Mouse (Mus musculus) G1E (cell line): ENCODE results near the gene Stx8. TPM values are rescaled to one million over a fixed set of nuclear protein-coding genes. Genes with fewer than 3 reads are reported as not detected.

Experiments used
- ATAC-seq: 2 replicates; pipeline ENCODE4 v1.8.0; 2016; ENCODE audit warnings: mild to moderate bottlenecking; ENCODE audit not compliant: insufficient number of reproducible peaks, poor library complexity, low FRiP score, severe bottlenecking; ENCODE audit errors: extremely low read depth
- DNase-seq: peaks from one replicate; pipeline ENCODE4 v3.0.0; 2012; ENCODE audit warnings: low spot score
- H3K27me3 ChIP-seq: 2 replicates; pipeline ENCODE4 v1.6.1; 2012; ENCODE audit warnings: mild to moderate bottlenecking, low read length, inconsistent platforms; ENCODE audit not compliant: insufficient read depth
- H3K36me3 ChIP-seq: replicated peaks from 2 replicates; pipeline ENCODE3; 2012; ENCODE audit warnings: mild to moderate bottlenecking, inconsistent platforms
- H3K4me1 ChIP-seq: 2 replicates; pipeline ENCODE4 v1.6.1; 2012; ENCODE audit warnings: low read depth, low read length, inconsistent platforms, mixed read lengths; ENCODE audit not compliant: insufficient read depth
- H3K4me3 ChIP-seq: 2 replicates; pipeline ENCODE4 v1.5.1; 2012; ENCODE audit warnings: low read depth, mild to moderate bottlenecking, inconsistent platforms, low read length, moderate library complexity, mixed read lengths
- H3K9me3 ChIP-seq: replicated peaks from 2 replicates; pipeline ENCODE4 v1.6.1; 2012; ENCODE audit warnings: inconsistent platforms
- CTCF ChIP-seq: IDR thresholded peaks from 2 replicates; pipeline ENCODE4 v1.5.1; 2012; ENCODE audit warnings: low read depth, low read length, inconsistent platforms, mixed read lengths
- GATA1 ChIP-seq: IDR thresholded peaks from 2 replicates; pipeline ENCODE4 v1.6.1; 2012; ENCODE audit warnings: borderline replicate concordance, low read length, inconsistent platforms, mixed read lengths
- GATA2 ChIP-seq: IDR thresholded peaks from 2 replicates; pipeline ENCODE4 v1.6.1; 2012; ENCODE audit warnings: low read depth, low read length, inconsistent platforms, borderline replicate concordance
- POLR2AphosphoS5 ChIP-seq: IDR thresholded peaks from 2 replicates; pipeline ENCODE4 v1.6.1; 2012; ENCODE audit warnings: low read depth, low read length, inconsistent platforms; ENCODE audit not compliant: insufficient replicate concordance
- TAL1 ChIP-seq: conservative IDR thresholded peaks from 2 replicates; pipeline ENCODE4 v1.6.1; 2012; ENCODE audit warnings: low read depth, low read length, inconsistent platforms, mixed read lengths
- polyA plus RNA-seq: library from polyadenylated mRNA; stranded (reverse); fragments of >175 nt; gene quantifications from 2 replicates; pipeline ENCODE4 v1.2.3, GENCODE M21; 2012
- total RNA-seq, 2 experiments: library from RNA; stranded (forward) in 1 of 2; stranded (reverse) in 1 of 2; fragments of 200-1000 nt in 1 of 2; fragments of >200 nt in 1 of 2; fragmentation: Nextera tagmentation in 1 of 2; gene quantifications; 2 replicates each; pipeline ENCODE4 v1.2.3; 2014 to 2017

Stx8 gene
- total and polyA plus RNA-seq, 3 experiments: 1.6 to 62.2 (median 40.1) TPM

DNA sequence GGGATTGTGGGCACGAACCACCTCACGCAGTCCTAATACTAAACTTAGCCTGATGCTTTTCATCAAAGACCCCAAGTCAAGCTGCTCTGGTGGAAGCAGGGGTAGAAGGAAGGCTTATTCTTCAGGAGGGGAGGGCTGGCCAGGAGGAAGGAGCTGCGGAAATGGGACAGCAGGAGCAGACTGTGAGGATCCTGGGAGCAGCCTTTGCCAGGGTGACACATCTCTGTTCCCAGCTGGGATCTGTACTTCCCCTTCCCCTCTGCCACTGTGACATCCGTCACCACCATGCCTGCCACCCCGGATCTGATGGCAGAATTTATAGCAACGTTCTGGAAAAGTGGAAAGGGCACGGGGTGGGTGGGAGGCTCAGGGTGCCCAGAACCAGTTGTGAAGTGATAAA is 168.5 kb downstream of the Stx8 start:
- no peak overlapping the region for H3K4me3 ChIP-seq
- H3K9me3 ChIP-seq: no peaks in the 10 kb centered on the region
- H3K27me3 ChIP-seq: no peaks in the 10 kb centered on the region
- TF ChIP-seq GATA2 (no peak), GATA1 (no peak), CTCF (no peak), POLR2AphosphoS5 (no peak)
- H3K36me3 ChIP-seq: peaks cover 3% of the 10 kb centered on the region
- no peak for DNase-seq
- no peak for ATAC-seq
- H3K4me1 ChIP-seq: no peaks in the 10 kb centered on the region

DNA sequence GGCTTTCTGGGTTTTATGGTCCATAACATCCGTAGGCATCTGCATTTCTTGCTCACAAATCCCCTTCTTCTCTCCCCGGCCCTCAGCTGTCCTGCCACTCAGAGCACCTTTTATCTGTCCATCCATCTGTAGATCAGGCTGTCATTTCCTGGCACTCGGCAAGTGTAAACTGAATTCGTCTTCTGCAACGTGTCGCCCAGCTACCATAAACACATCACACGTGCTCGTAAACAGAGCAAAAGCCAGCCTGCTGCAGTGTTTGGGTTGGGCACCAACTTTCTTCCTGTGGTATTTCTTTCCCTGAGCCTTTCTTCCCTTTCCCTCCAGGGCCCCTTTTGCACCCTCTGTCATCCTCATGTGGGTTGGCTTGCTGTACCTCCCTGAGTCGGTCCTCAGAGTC is 169.4 kb downstream of the Stx8 start:
- DNase-seq (no peak), ATAC-seq (no peak)
- no peak overlapping the region for H3K4me3 ChIP-seq
- H3K36me3 ChIP-seq: peaks cover 3% of the 10 kb centered on the region
- H3K9me3 ChIP-seq: no peaks in the 10 kb centered on the region
- no peaks in the 10 kb centered on the region for H3K27me3 ChIP-seq
- no peaks in the 10 kb centered on the region for H3K4me1 ChIP-seq
- TF ChIP-seq CTCF (no peak), POLR2AphosphoS5 (no peak), GATA2 (no peak), TAL1 (no peak), GATA1 (no peak)

DNA sequence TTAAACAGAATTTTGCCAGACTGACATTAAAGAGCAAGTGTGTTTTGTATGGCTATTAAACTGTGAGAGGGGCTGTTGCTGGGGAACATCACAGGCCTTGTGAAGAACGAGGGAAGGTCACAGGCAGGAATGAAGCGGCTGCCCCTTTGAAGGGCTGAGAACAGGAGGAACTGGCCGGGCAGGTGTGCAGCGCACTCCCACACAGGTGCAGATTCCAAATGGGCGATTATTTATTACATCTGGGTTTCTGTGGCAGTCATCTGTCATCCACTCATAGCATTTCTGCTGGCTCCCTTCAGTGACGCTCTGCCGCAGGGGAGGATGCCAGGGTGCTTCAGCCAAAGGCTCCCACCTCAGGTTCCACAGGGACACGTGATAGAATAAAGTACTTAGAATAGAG is 170.7 kb downstream of the Stx8 start:
- peaks cover 3% of the 10 kb centered on the region for H3K36me3 ChIP-seq
- H3K9me3 ChIP-seq: no peaks in the 10 kb centered on the region
- H3K4me3 ChIP-seq: no peak overlapping the region
- H3K27me3 ChIP-seq: no peaks in the 10 kb centered on the region
- no peaks in the 10 kb centered on the region for H3K4me1 ChIP-seq
- ATAC-seq: no peak
- no peak for DNase-seq
- TF ChIP-seq TAL1 (no peak), POLR2AphosphoS5 (no peak), GATA2 (no peak), GATA1 (no peak), CTCF (no peak)

DNA sequence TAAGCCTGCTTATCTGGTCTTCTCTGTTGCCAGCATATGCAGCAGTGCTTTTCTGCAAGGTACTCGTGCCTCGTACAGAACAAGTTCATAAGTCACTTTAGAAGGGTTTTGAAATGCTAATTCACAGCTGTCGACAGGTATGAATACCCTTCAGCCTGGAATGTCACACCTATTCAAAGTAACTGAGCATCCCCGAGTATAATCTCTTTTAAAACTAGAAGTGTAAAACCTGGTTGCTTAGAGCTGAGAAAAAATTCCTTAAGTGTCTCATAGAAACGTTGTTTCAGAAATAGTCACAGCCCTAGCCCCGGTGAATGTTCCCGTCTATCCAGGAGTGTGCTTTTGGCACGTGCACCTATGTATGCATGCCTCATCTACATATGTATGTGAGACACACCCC is 176.3 kb downstream of the Stx8 start:
- H3K27me3 ChIP-seq: no peaks in the 10 kb centered on the region
- peaks cover 3% of the 10 kb centered on the region for H3K36me3 ChIP-seq
- H3K4me1 ChIP-seq: no peaks in the 10 kb centered on the region
- TF ChIP-seq POLR2AphosphoS5 (no peak), GATA2 (no peak), GATA1 (no peak), TAL1 (no peak), CTCF (no peak)
- DNase-seq: no peak
- no peak for ATAC-seq
- H3K4me3 ChIP-seq: no peak overlapping the region
- H3K9me3 ChIP-seq: no peaks in the 10 kb centered on the region

DNA sequence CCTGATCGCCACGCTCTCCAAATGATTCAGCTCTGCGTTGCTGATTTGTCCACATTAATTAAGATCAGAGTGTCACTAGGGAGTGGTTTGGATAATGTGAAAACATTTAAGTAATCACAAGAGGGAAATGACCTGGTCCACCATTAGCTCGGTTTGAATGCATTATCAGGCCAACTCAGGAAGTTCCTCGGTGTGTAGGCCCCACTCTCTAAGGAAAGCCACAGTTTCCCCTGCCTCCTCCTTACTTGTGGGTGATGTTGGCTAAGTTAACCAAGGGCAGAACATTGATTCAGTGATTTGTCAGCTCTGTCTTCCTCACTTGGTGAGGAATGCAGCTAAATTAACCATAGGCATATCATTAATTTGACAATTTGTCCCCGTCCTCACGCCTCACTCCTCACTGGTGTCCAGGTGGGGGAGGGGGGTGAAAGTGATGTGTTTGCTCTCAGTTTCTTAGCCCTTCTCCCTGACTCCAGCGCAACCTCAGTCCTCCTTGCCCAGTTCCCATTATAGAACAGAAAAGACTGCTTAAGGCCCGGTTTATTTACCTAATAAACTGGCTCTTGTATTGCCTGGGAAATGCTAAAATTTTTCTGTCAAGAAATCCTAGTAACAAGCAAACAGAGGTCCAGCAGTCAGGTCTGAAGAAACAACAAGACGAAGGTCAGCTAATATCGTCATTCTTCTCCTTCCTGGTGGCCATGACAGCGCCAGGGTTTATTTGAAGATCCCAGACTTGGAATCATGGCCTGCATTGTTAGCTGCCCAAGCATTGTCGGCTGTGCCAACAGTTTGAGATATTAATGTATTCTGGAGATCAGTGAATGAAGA is 178.5 kb downstream of the Stx8 start:
- TF ChIP-seq GATA1 (no peak), GATA2 (no peak), CTCF (no peak), POLR2AphosphoS5 (no peak), TAL1 (no peak)
- Histone ChIP-seq H3K4me3 (no peak overlapping the region), H3K9me3 (no peaks in the 10 kb centered on the region), H3K4me1 (no peaks in the 10 kb centered on the region), H3K27me3 (no peaks in the 10 kb centered on the region), H3K36me3 (peaks cover 3% of the 10 kb centered on the region)
- no peak for DNase-seq
- ATAC-seq: no peak

DNA sequence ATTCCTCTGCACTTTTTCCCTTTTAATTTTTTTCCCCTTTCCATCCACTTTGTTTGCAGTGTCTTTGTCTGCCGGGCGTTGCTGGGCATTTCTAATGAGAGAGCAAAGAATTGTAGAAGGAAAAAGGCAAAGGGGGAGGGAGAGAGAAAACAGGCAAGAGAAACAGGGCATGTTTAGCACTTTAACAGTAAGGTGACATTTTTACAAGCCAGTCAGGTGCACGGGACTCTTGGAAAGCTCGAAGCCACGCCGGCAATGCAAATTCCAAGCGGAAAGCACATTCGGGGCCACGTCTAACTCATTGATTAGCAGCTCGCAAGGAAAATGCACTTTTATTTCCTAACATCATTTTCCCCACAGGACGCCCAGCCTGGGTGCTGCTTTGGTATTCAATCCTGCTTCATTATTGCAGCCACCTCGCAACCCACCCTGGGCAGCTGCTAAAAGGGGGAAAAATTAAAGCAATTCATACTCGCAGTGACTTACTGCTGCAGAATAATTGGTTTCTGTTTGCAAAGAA is 179.1 kb downstream of the Stx8 start:
- Histone ChIP-seq H3K27me3 (no peaks in the 10 kb centered on the region), H3K9me3 (no peaks in the 10 kb centered on the region), H3K36me3 (peaks cover 3% of the 10 kb centered on the region), H3K4me1 (no peaks in the 10 kb centered on the region), H3K4me3 (no peak overlapping the region)
- no peak for ATAC-seq
- TF ChIP-seq POLR2AphosphoS5 (no peak), CTCF (no peak), GATA1 (no peak), TAL1 (no peak), GATA2 (no peak)
- DNase-seq: no peak
